Mouse (Mus musculus): ENCODE results near the gene Hps5.
A peak's percentile ranks its signal among the peaks of the same experiment; 100 is the strongest.
"Not testable (repeated sequence)": the region's sequence is repeated elsewhere in the genome, so short reads cannot be mapped to it uniquely, and the experiment has no call there.

Hps5 gene

GRCm38 (mm10) chr7:46795287-46796205 is at the start of gene Hps5, which contains the start of gene Gtf2h1:
Gene Hps5 (minus strand): TSS chr7:46796064.
Gene Gtf2h1 (plus strand): TSS chr7:46796103.
- peak; percentile 99 for DNase-seq

DNA sequence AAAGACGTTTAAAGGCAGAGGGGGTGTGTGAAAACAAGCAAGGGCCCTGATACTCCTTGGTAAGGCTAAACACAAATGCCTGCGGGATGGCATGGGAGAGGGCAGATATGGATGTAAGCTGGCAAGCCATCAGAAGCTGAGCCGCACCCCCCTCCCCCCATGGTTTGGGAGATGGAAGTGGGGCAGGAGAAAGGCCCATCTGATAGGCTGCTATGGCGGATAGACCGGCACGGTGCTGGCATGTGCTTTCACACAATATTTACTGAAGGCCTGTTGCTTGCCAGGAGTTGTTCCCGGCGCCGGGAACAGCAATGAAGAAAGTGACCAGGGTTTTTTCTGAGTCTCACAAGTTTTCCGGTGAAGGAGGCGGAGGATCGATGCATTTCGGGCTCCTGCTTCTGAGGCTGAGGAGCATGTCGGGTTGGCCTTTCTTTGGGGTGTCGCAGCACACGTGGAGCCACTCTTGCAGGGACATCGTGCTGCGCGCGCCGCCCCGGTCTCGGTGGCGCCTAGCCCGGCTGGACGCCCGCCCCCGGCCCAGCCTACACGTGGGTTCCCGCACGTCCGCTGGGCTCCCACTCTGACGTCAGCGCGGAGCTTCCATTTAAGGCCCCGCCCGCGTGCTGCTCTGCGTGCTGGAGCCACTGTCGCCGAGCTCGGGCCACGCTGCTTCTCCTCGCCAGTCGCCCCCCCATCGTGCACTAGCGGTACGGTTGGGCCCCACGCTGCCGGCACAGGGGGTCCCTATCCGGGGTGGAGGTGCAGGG is 49.5 kb upstream of the Hps5 start:
- peak; percentile 97 for DNase-seq

GRCm38 (mm10) chr7:46843576-46843975 is 47.7 kb upstream of the Hps5 start:
- DNase-seq = peak; percentile 19

DNA sequence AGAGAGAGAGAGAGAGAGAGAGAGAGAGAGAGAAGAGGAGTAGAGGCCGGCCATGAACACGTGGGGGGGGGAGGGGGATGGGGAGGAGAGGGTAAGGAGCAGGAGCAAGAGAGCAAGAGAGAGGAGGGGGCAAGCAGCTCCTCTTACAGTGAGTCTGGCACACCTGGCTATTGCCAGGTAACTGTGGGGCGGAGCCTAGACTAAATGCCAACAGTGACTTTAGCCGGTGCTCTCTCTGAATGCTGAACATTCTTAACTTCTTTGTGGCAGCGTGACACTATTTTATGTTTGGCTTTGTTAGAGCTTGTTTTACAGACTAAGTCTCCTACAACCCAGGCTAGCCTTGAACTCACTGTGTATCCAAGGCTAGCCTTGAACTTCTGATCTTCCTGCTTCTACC is 46.4 kb upstream of the Hps5 start:
- DNase-seq = peak; percentile 22

DNA sequence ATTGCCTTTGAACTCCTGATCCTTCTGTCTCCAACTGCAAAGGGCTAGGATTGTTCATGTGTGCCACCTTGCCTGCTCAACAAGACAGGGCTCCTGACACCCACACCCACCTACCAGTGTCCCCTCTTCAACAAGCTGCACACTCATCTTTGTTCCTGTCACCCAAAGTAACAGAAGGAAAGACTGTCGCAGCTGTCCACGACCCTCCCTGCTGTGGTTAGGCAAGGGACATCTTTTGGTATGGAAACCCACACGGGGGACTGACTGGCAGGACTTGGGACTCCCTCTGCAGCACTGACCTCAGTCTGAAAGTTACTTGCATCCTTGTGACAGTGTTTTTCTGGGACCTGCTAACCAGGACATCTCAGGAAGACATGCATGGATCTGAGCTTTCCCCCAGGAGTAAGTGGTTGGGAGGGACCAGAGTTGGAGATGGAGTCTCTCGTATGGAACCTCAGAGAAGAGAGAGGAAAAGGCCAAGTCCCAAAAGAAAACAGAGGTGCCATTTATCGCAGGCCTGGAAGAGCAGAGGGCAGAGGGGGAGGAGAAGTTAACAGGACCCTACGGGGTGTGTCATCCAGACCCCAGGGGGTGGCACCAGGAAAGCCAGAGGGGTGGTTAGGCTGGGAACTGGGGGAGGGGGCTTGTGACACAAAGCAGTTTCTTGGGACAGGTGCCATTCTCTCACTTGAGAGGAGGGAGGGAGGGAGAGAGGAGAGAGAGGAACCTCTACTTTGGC is 45.1 kb upstream of the Hps5 start, which contains the start of gene Ldha:
Ldha (plus strand) TSS at position 689 of the 739 bp plus-strand sequence.
- no peak for DNase-seq

GRCm38 (mm10) chr7:46840326-46840725 is 44.5 kb upstream of the Hps5 start:
- DNase-seq = peak; percentile 64

GRCm38 (mm10) chr7:46839861-46840260 is 44.0 kb upstream of the Hps5 start:
- DNase-seq = no peak

- DNase-seq = peak; percentile 22
These were observed 43.6 kb upstream of the Hps5 start for GRCm38 (mm10) chr7:46839446-46839845.

DNA sequence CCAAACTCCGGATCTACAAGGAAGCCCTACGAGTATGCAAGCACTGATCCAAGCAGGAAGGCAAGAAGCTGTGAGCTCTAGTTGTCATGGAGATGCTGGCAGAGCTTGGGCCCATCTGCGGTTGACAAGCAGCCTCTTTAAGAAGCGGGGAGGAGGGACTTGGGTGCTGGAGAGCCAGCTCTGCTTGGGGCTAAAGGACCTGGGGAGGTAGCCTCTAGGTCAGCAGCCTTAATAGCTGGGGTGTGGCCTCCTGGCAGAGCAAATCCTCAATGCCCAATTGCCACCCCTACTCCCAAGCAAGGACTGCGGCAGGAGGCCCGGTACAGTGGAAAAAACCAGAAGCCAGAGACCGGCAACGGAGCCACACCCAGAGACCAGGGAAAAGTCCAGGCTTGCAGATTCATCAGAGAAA is 43.0 kb upstream of the Hps5 start:
- peak; percentile 75 for DNase-seq

DNA sequence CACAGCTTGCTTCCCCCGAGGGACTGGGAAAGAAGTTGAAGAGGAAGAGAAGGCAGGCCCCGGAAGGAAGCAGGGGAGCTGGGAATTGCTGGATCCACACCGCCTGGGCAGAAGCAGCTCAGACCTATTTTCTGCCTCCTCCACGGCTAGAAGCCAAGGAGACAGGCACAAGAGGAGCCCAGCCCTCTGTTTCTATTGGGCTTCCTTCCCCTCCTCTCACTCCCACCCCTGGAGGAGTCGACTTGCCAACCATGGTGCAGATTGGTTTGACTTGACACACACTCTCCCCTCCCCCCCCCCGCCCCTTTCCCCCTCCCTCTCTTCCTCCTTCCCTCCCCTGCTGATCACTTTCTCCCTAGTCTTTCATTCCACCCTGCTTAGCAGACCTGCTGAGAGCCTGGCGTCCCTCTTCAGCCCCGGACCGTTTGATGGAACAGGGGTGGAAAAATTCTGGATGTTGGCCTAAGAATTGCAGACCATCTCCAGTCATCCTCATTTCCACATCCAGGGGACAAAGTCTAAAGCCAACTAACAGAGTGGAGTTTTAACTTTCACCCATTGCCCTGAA is 42.3 kb upstream of the Hps5 start:
- peak; percentile 53 for DNase-seq

GRCm38 (mm10) chr7:46837073-46837472 is 41.2 kb upstream of the Hps5 start:
- no peak for DNase-seq

DNA sequence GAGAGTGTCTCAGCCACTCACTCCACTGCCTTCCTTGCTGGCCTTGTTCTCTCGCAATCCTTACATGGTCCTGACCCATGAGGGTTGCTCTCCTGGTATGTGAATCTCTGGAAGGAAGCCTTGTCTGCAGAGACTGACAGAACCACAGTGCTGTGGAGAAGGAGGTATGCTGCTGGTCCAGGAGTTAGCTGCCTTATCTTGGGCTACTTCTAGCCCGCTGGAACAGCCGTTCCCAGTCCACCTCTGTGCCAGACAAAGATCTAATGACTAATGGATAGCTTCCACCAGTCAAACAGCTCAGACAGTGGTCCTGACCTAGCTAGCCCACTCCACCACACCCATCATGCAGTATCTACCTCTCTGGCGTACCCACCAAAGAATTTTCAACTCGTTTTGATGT is 40.5 kb upstream of the Hps5 start:
- DNase-seq = no peak

- DNase-seq = no peak
These were observed 39.2 kb upstream of the Hps5 start for GRCm38 (mm10) chr7:46834994-46835610.

DNA sequence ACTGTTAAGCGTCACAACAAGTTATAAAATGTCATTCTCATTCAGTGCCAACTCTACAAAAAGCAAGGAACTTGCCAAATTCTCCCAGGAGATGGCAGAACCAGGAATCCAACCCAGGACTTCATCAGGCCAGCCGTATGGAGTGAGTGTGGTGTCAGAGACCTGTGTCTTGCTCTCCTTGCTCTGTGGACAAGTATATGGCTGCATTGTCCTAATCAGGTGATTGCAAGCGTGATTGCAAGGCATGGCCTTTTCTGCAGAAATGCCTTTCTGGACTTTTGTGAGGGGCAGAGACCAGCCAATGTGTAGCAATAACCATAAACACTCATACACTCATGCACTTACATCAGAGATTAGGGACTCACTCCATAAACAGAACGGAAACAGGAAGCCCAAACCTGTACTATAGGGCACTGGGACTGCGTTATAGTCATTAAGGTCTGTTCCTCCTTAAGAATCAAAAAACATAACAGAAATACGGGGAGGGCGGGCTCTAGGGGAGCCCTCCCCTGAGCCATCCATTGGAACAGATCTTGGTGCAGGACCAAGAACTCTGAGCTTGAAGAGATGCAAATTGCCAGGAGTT is 37.9 kb upstream of the Hps5 start:
- no peak for DNase-seq

DNA sequence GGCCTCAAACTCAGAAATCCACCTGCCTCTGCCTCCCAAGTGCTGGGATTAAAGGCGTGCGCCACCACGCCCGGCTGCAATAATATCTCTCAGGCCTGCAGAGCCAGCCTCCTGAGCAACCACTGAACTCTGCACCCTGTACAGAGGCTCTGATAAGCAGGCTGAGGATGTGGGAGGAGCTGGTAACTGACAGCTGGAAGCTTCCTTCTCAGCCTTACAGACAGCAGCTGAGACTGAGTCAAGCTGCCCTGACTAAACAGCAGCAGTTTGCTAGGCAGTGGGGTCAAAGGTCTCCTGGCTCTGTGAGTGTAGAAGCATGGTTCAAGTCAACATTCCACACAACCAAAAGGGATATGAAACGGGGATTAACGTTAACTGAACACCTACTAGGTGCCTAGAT is 37.4 kb upstream of the Hps5 start:
- DNase-seq = peak; percentile 69

- not testable (repeated sequence) for DNase-seq
These were observed 36.4 kb upstream of the Hps5 start for GRCm38 (mm10) chr7:46832112-46832810.

DNA sequence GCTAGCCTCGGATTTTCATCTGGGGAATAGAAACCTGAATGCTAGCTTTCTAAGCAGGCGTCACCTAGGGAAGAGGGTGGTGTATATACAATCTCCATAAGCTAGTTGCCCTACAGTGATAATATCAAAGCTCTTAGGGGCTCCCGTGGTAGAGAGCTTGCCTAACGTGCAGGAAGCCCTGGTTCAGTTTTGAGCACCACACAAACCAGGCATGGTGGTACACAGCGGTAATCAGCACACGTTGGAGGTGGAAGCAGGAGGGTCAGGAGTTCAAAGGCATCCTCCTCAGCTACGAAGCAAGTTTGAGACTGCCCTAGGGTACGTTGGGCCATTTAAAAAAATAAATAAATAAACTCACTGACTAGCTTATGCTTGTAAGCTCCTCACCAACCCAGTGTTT is 35.8 kb upstream of the Hps5 start:
- DNase-seq = no peak

- peak; percentile 53 for DNase-seq
These were observed 35.1 kb upstream of the Hps5 start for GRCm38 (mm10) chr7:46830799-46831590.

GRCm38 (mm10) chr7:46829911-46830310 is 34.0 kb upstream of the Hps5 start:
- no peak for DNase-seq

- no peak for DNase-seq
These were observed 31.9 kb upstream of the Hps5 start for GRCm38 (mm10) chr7:46827803-46828184.

Measured in lung, postnatal 14 days (tissue).